Mouse (Mus musculus) heart, postnatal 25 days (tissue): ENCODE data around the gene Reep3. TPM values are rescaled to one million over a fixed set of nuclear protein-coding genes. Genes with fewer than 3 reads are reported as not detected.

Source experiments
- DNase-seq: peaks from one replicate; pipeline ENCODE4 v3.0.0; 2022; ENCODE audit warnings: low spot score
- intact Hi-C: fragments of 180-260 bp; cut with DNase I; formaldehyde crosslinking; loops from one replicate; pipeline ENCODE4 v1.15.1; 2025
- total RNA-seq, 2 experiments: library from RNA; stranded (reverse); gene quantifications; 2 replicates each; pipeline ENCODE4 v1.2.3; 2021

Reep3 gene
- total RNA-seq, 2 experiments from 2014 or later = 21.4 to 22.9 TPM

DNA sequence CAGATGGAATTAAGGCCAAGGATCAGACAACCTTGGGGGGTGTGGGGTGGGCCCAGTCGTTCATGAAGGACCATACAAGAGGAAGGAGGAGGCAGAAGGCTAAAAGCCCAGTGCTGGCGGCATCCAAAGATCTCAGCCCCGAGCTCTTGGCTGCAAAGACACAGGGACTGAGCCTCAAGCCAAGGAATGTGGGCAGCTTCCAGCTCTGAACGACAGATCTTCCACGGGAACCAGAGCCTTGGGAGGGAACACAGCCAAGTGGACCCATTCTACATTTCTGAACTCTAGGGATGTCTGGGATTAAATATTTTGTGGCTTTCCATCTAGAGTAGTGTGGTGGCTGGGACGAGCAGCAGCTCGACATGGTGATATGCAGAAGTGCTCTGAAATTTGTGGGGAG lies 38.4 kb downstream of the Reep3 start:
- DNase-seq = peak; percentile 50
- intact Hi-C loops = loop anchor here (5.0 kb wide), 2 partner anchors 39 to 146 kb away; partner anchors contain the start of genes Jmjd1c and Reep3

- no peak for DNase-seq
- intact Hi-C loops = loop anchor here (5.0 kb wide), 2 partner anchors 40 to 145 kb away; partner anchors contain the start of genes Jmjd1c and Reep3
These were observed 39.0 kb downstream of the Reep3 start for GRCm38 (mm10) chr10:67057696-67058095.

GRCm38 (mm10) chr10:67057208-67057607 lies 39.5 kb downstream of the Reep3 start:
- DNase-seq = no peak
- intact Hi-C loops = loop anchor here (5.0 kb wide), 2 partner anchors 40 to 145 kb away; partner anchors contain the start of genes Jmjd1c and Reep3

GRCm38 (mm10) chr10:67055867-67056856 lies 40.6 kb downstream of the Reep3 start:
- intact Hi-C loops = loop anchor here (5.0 kb wide), 2 partner anchors 41 to 144 kb away; partner anchors contain the start of genes Jmjd1c and Reep3
- peak; percentile 26 for DNase-seq

GRCm38 (mm10) chr10:67053475-67053874 lies 43.3 kb downstream of the Reep3 start:
- peak; percentile 31 for DNase-seq
- intact Hi-C loops = loop anchor here (5.0 kb wide), 1 partner anchor 64 kb away; no protein-coding TSS in a partner anchor

- no peak for DNase-seq
These were observed 44.3 kb downstream of the Reep3 start for GRCm38 (mm10) chr10:67052429-67052828.

DNA sequence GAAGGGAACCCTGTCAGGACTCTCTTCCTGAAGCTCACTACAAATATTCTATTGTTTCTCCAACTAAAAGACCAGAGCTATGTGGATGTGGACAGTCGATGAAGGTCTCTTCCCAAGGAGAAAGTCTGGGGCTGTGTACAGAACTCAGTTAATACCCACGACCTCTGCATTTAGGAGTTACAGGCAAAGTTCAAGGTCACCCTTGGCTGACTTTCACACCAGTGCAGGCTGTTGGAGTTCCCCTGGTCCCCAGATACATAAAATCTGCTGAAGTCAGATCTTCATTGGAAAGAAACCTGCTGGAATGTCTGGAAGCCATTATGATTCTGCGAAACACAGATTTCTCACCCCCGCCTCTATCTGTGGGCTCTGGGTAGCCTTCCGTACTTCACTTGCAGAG lies 45.3 kb downstream of the Reep3 start:
- DNase-seq = no peak
- intact Hi-C loops = loop anchor here (5.0 kb wide), 1 partner anchor 66 kb away; no protein-coding TSS in a partner anchor

More at GRCm38 (mm10) chr10:67052429-67052828, 44.3 kb downstream of the Reep3 start:
- intact Hi-C loops = loop anchor here (5.0 kb wide), 1 partner anchor 65 kb away; no protein-coding TSS in a partner anchor

DNA sequence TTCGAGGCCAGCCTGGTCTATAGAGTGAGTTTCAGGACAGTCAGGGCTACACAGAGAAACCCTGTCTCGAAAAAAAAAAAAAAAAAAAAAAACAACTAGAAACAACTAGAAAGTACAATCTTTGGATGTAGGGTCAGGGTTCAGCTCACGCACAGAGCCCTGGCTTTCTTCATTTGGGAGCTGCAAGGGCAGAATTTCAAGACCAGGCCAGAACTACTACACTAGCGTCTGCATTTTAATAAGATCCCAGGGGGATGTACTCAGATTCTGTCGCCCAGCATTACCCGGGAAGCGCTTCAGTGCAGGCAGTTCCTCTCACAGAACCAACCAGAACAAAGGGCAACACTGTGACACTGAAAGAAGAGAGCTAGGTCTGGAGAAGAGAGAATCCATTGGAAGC lies 46.0 kb downstream of the Reep3 start:
- no peak for DNase-seq
- intact Hi-C loops = loop anchor here (5.0 kb wide), 1 partner anchor 67 kb away; no protein-coding TSS in a partner anchor

- no peak for DNase-seq
- intact Hi-C loops = loop anchor here (5.0 kb wide), 1 partner anchor 68 kb away; no protein-coding TSS in a partner anchor
These were observed 47.1 kb downstream of the Reep3 start for GRCm38 (mm10) chr10:67049621-67050020.

- DNase-seq = no peak
- intact Hi-C loops = no loop called here
These were observed 47.7 kb downstream of the Reep3 start for GRCm38 (mm10) chr10:67048871-67049615.

GRCm38 (mm10) chr10:67047712-67048645 lies 48.8 kb downstream of the Reep3 start:
- intact Hi-C loops = no loop called here
- no peak for DNase-seq

GRCm38 (mm10) chr10:67045192-67045899 lies 51.4 kb downstream of the Reep3 start:
- no peak for DNase-seq
- intact Hi-C loops = no loop called here

DNA sequence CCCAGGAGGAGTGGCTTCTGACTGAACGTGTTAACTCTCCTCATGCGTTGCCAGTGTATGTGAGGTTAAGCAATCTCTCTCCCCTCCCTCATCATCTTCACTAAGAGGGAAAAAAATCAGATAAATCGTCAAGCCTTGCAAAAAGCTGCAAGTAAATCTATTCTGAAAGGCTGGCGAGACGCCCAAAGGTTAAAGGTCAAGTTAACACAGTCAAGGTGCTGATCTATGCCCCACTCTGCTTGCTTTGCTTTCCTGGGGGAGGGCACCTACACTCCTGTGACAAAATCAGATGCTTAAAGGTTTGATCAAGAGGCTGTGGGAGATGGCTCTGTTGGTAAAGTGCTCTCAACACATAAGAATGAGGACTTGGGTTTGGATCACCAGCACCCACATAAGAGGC lies 52.4 kb downstream of the Reep3 start:
- intact Hi-C loops = loop anchor here (5.0 kb wide), 1 partner anchor 37 kb away; no protein-coding TSS in a partner anchor
- no peak for DNase-seq

DNA sequence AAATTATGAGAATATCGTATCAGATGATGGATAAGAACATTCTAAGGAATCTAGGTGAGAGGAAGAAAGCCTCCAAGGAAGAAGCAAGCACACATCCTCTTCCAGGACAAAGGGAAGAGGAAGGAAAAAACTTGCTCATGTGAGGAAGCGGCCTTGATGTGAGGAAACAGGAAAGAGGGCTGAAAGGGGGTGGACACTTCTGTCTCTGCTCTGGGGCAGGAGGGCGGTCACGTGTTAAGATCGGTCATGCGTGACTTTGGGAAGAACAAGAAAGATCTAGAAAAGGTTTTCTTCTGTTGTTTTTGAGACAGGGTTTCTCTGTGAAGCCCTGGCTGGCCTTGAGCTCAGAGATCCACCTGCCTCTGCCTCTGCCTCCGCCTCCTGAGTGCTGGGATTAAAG lies 53.5 kb downstream of the Reep3 start:
- DNase-seq = no peak
- intact Hi-C loops = loop anchor here (5.0 kb wide), 1 partner anchor 36 kb away; no protein-coding TSS in a partner anchor

- no peak for DNase-seq
- intact Hi-C loops = loop anchor here (5.0 kb wide), 1 partner anchor 33 kb away; no protein-coding TSS in a partner anchor
These were observed 56.3 kb downstream of the Reep3 start for GRCm38 (mm10) chr10:67040410-67040809.

- intact Hi-C loops = no loop called here
- peak; percentile 17 for DNase-seq
These were observed 57.7 kb downstream of the Reep3 start for GRCm38 (mm10) chr10:67039001-67039400.

- intact Hi-C loops = no loop called here
- no peak for DNase-seq
These were observed 60.2 kb downstream of the Reep3 start for GRCm38 (mm10) chr10:67036542-67036941.

- DNase-seq = no peak
- intact Hi-C loops = no loop called here
These were observed 60.6 kb downstream of the Reep3 start for GRCm38 (mm10) chr10:67036141-67036540.
